24 mouse cellular contexts compared by ENCODE assay signal in genomic region chr15:7617954-7618353, GRCm38 (mm10).
"Had no signal": no experiment of that assay in that cellular context is flagged by ENCODE, and none has a peak within 500 bp of the region (broad histone marks: within the 10 kb centered on the region; RNA-seq: fewer than 3 reads in every experiment).

No protein-coding gene starts in this region.

- H3K4me2 ChIP-seq: heart, embryonic 12.5 days; hindbrain, embryonic 12.5 days; hindbrain, embryonic 14.5 days; limb, embryonic 12.5 days; liver, embryonic 11.5 days had no signal

- H3K9ac ChIP-seq: heart, embryonic 12.5 days; hindbrain, embryonic 12.5 days; hindbrain, embryonic 14.5 days; limb, embryonic 12.5 days had no signal

- H3K27me3 ChIP-seq: hindbrain, embryonic 12.5 days had no signal

- ATAC-seq: hindbrain, embryonic 16.5 days; inflammation-experienced regulatory T-cells, adult 6 months had no signal

- H3K36me3 ChIP-seq: heart, embryonic 10.5 days; heart, embryonic 12.5 days; hindbrain, embryonic 10.5 days; hindbrain, embryonic 12.5 days; limb, embryonic 10.5 days; limb, embryonic 12.5 days had no signal

- H3K9me3 ChIP-seq: heart, embryonic 10.5 days; heart, embryonic 12.5 days; hindbrain, embryonic 10.5 days; hindbrain, embryonic 12.5 days; limb, embryonic 10.5 days; limb, embryonic 12.5 days had no signal

- H3K4me3 ChIP-seq: gastrocnemius, adult 2 months; heart, embryonic 10.5 days; heart, embryonic 12.5 days; hindbrain, embryonic 10.5 days; hindbrain, embryonic 12.5 days; layer of hippocampus, adult 2 months; left cerebral cortex, adult 2 months; limb, embryonic 10.5 days; limb, embryonic 12.5 days had no signal

- H3K4me1 ChIP-seq: heart, embryonic 10.5 days; heart, embryonic 12.5 days; limb, embryonic 10.5 days had no signal

- DNase-seq: gastrocnemius, adult 2 months; gastrocnemius, postnatal 10 days; gastrocnemius, postnatal 25 days; heart, adult 18-20 months; heart, postnatal 10 days; heart, postnatal 4 days; kidney, adult 18-20 months; kidney, adult 8-10 months; kidney, postnatal 10 days; kidney, postnatal 25 days; kidney, postnatal 4 days; liver had no signal

- H3K27ac ChIP-seq: gastrocnemius, adult 2 months; heart, embryonic 10.5 days; hindbrain, embryonic 10.5 days; hindbrain, embryonic 12.5 days; hindbrain, embryonic 14.5 days; layer of hippocampus, adult 2 months; left cerebral cortex, adult 2 months; limb, embryonic 10.5 days; limb, embryonic 12.5 days had no signal
